Mouse (Mus musculus) heart, adult 2 months (tissue): Measurements from ENCODE around the gene Ndrg4.

ENCODE experiments used
- CTCF ChIP-seq: fragments of 200-600 bp; IDR thresholded peaks from 2 replicates; pipeline ENCODE4 v1.8.1; 2022; ENCODE audit warnings: antibody characterized with exemption, mild to moderate bottlenecking, moderate library complexity
- EP300 ChIP-seq: fragments of 200-500 bp; IDR thresholded peaks from 2 replicates; pipeline ENCODE4 v1.6.1; 2011; ENCODE audit warnings: low read depth, low read length, control low read depth; ENCODE audit not compliant: insufficient read depth
- POLR2A ChIP-seq: fragments of 200-500 bp; IDR thresholded peaks from 2 replicates; pipeline ENCODE4 v1.6.1; 2011; ENCODE audit warnings: mild to moderate bottlenecking, low read depth, low read length, control low read depth; ENCODE audit not compliant: insufficient read depth

DNA sequence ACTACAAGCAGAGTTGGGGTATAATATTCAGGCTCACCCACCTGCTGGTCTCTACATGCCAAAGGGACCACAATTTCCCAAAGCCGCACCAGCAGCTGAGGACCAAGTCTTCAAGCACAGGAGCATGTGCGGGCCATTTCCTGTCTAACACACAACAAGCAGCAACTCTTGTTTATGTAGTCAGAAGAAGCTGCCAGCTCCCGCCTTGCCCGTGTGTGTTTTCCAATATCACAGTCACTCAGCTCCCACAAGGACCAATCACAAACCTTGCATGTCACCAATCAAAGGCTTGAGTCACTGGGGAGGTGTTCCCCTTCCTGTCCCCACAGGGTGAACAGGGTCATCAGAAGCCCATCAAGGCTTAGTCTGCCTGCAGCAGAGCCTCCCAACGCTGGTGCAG lies 23.4 kb upstream of the Ndrg4 start:
- TF ChIP-seq CTCF (no peak), POLR2A (no peak), EP300 (no peak)
